Mouse (Mus musculus) heart, embryonic 14.5 days (tissue): ENCODE measurements around the gene Pdgfc. TPM values are rescaled to one million over a fixed set of nuclear protein-coding genes. Genes with fewer than 3 reads are reported as not detected.
"Not testable (repeated sequence)": the region's sequence is repeated elsewhere in the genome, so short reads cannot be mapped to it uniquely, and the experiment has no call there.

ENCODE experiments used
- ATAC-seq: fragments of 200-750 bp; cut with Nextera tagmentation; 2 replicates; pipeline ENCODE4 v1.8.0; 2017; ENCODE audit warnings: low read depth, moderate TSS enrichment; ENCODE audit not compliant: insufficient number of reproducible peaks, insufficient read depth, low FRiP score
- H3K27ac ChIP-seq, 2 experiments: fragments of 200-500 bp in 1 of 2; fragments of 300-500 bp in 1 of 2; sonication (generic) in 1 of 2; replicated peaks in 1 of 2; 2 replicates each; pipeline ENCODE4 v1.5.1; 2012 to 2014; ENCODE audit warnings: low read depth in 2 of 2, low read length in 2 of 2, control low read depth in 1 of 2, mild to moderate bottlenecking in 1 of 2, mixed read lengths in 1 of 2; ENCODE audit not compliant: control insufficient read depth in 1 of 2, insufficient read depth in 1 of 2
- H3K27me3 ChIP-seq: fragments of 300-500 bp; sonication (generic); 2 replicates; pipeline ENCODE4 v1.6.1; 2014; ENCODE audit warnings: mild to moderate bottlenecking, low read length, control low read depth; ENCODE audit not compliant: control insufficient read depth, insufficient read depth
- H3K36me3 ChIP-seq: fragments of 300-500 bp; sonication (generic); 2 replicates; pipeline ENCODE4 v1.6.1; 2014; ENCODE audit warnings: mild to moderate bottlenecking, control low read depth, low read length, mixed read lengths; ENCODE audit not compliant: control insufficient read depth, insufficient read depth
- H3K4me1 ChIP-seq, 2 experiments: fragments of 200-500 bp in 1 of 2; fragments of 300-500 bp in 1 of 2; sonication (generic) in 1 of 2; 2 replicates each; pipeline ENCODE4 v1.6.1; 2012 to 2014; ENCODE audit warnings: low read length in 2 of 2, control low read depth in 1 of 2, mixed read lengths in 1 of 2; ENCODE audit not compliant: control insufficient read depth in 2 of 2, insufficient read depth in 2 of 2
- H3K4me2 ChIP-seq: fragments of 300-500 bp; sonication (generic); 2 replicates; pipeline ENCODE4 v1.6.1; 2014; ENCODE audit warnings: mild to moderate bottlenecking, low read length
- H3K4me3 ChIP-seq, 2 experiments: fragments of 200-500 bp in 1 of 2; fragments of 300-500 bp in 1 of 2; sonication (generic) in 1 of 2; 2 replicates each; pipeline ENCODE4 v1.5.1; 2012 to 2014; ENCODE audit warnings: low read length in 2 of 2, mild to moderate bottlenecking in 2 of 2, control low read depth in 1 of 2, low read depth in 1 of 2, moderate library complexity in 1 of 2; ENCODE audit not compliant: control insufficient read depth in 1 of 2, insufficient read depth in 1 of 2
- H3K9ac ChIP-seq: fragments of 300-500 bp; sonication (generic); 2 replicates; pipeline ENCODE4 v1.6.1; 2014; ENCODE audit warnings: mild to moderate bottlenecking, low read length
- H3K9me3 ChIP-seq: fragments of 300-500 bp; sonication (generic); 2 replicates; pipeline ENCODE4 v1.6.1; 2016; ENCODE audit warnings: low read length, control low read depth; ENCODE audit not compliant: control insufficient read depth
- WGBS: fragments of 180-500 bp; shearing (Covaris S2); extraction: QIAGEN DNeasy Blood & Tissue Kit; methylation state at CpG from one replicate; pipeline ENCODE4 v1.1.7; 2014; 5-methylcytosine and 5-hydroxymethylcytosine counted together
- polyA plus RNA-seq: library from polyadenylated mRNA; unstranded; fragments of >200 nt; fragmentation: Nextera tagmentation; extraction: Ambion mirVana; gene quantifications from 2 replicates; pipeline ENCODE4 v1.2.1, GENCODE M21; 2014

Pdgfc gene
- polyA plus RNA-seq, 1 experiment from 2014 or later = 4.1 TPM

DNA sequence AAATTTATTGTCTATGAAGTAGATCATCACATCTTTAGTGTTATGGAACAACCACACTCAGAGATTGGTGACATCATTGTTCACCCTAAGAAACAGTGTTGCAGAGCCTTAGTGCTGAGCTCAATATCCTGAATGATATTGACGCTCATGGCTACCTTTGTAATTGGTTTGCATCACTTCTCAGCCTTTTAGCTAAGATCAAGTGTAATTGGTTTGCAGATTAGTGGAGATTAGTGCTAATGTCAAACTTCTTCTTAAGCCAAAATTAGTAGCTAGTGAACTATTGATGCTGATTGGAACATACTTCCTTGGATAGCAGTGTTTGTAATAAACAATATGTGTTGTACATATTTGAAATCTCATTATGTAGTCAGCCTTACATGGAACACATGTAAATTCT lies 85.5 kb downstream of the Pdgfc start:
- Histone ChIP-seq H3K4me1 (peaks cover 2 to 3% of the 10 kb centered on the region in 2 experiments; a peak in 3 of 4 replicates), H3K4me3 (no peak overlapping the region), H3K27ac (no peak overlapping the region), H3K9me3 (no peaks in the 10 kb centered on the region), H3K27me3 (no peaks in the 10 kb centered on the region), H3K36me3 (no peaks in the 10 kb centered on the region), H3K4me2 (no peak overlapping the region), H3K9ac (no peak overlapping the region)
- 85% methylated on average over 1 of the region's 1 CpGs for WGBS
- no peak for ATAC-seq

DNA sequence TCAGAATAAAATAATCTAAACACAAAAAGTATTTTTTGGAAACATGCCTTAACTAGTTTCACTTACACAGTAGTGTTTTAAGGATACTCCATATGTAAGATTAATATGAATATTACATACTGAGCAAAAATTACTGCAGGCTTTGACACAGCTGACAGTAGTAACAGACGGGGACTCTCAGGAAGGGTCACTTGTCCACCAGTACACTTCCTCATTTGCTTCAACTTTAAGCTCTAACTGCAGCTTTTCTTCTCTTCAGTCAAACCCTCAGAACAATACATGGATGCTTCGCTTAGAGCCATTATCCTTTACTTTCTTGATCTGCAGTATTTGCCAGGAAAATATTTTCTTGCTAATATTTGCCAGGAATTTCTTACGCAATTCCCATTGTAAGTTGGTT lies 87.2 kb downstream of the Pdgfc start:
- H3K4me2 ChIP-seq = no peak overlapping the region
- WGBS = 79% methylated on average over 3 of the region's 3 CpGs
- no peak for ATAC-seq

DNA sequence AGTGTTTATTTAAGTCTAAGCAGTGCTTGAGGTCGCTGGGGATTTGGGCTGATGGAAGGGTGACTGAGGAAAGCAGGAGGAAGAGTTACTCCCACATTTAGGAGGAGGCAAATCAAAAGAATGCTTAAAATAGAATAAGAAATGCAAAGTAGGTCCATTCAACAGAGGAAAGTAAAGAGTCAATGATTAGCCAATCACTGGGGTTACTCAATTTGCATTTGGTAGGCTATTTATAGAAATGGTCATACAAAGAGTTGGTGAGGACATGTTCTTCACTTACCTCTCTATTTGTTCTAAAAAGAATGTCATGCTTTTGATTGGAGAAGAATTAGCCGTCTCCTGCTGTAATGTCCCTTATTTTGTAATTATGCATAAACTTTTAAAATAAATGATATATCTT lies 90.8 kb downstream of the Pdgfc start:
- Histone ChIP-seq H3K9me3 (no peaks in the 10 kb centered on the region), H3K27me3 (no peaks in the 10 kb centered on the region), H3K27ac (no peak overlapping the region; a peak in 2 of 4 replicates), H3K36me3 (no peaks in the 10 kb centered on the region), H3K9ac (no peak overlapping the region), H3K4me1 (peaks cover 4 to 6% of the 10 kb centered on the region in 2 experiments; a peak in 3 of 4 replicates), H3K4me2 (no peak overlapping the region), H3K4me3 (no peak overlapping the region)
- 42% methylated on average over 2 of the region's 2 CpGs for WGBS
- ATAC-seq = no peak

More for the DNA sequence above, 87.2 kb downstream of the Pdgfc start:
- H3K9me3 ChIP-seq = no peaks in the 10 kb centered on the region
- H3K4me1 ChIP-seq = peaks cover 4 to 6% of the 10 kb centered on the region in 2 experiments; a peak in 3 of 4 replicates
- no peaks in the 10 kb centered on the region for H3K36me3 ChIP-seq
- H3K4me3 ChIP-seq = no peak overlapping the region
- no peak overlapping the region for H3K27ac ChIP-seq
- H3K9ac ChIP-seq = no peak overlapping the region
- H3K27me3 ChIP-seq = no peaks in the 10 kb centered on the region

DNA sequence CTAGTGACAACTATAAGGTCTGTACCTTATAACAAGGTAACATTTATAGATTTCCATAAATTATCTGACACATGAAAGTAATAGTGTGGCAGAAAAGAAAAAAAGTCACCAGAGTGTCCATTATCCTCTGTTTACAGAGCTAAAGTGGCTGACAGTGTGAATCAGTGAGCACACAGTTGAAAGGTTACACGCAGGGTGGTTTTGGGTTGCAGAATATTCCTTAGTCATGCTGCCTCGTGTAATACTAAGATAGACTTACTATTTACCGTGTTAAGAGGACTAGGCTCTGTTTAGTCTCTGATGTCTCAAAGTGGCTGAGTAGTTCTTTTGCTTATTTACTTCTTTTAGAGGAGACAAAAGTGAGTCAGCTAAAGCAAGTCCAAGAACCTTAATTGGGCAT lies 100.8 kb downstream of the Pdgfc start:
- no peak overlapping the region for H3K4me2 ChIP-seq
- no peaks in the 10 kb centered on the region for H3K4me1 ChIP-seq
- H3K27ac ChIP-seq = no peak overlapping the region
- no peak overlapping the region for H3K4me3 ChIP-seq
- no peaks in the 10 kb centered on the region for H3K36me3 ChIP-seq
- no peak overlapping the region for H3K9ac ChIP-seq
- H3K27me3 ChIP-seq = no peaks in the 10 kb centered on the region
- ATAC-seq = no peak
- 74% methylated on average over 3 of the region's 3 CpGs for WGBS
- H3K9me3 ChIP-seq = no peaks in the 10 kb centered on the region

DNA sequence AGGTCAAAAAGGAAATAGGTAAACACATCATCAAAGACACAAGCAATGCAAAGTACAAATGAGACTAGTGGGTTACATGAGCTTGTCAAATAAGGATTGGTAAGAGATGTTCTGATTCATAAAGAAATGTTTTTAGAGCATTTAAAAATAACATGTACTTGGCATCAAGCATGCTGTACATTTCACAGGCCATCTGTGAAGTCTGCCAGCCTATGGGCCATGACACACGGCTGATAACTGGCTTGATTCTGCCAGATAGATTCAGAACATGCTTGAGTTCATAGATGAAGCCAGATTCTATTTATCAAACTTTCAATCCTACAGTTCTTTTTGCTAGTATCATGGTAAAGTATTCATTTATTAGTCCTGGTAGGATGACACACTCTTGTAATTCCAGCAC lies 101.8 kb downstream of the Pdgfc start:
- not testable (repeated sequence) for H3K4me1 ChIP-seq, H3K27me3 ChIP-seq, H3K27ac ChIP-seq, H3K9ac ChIP-seq, H3K9me3 ChIP-seq, H3K36me3 ChIP-seq, H3K4me3 ChIP-seq, H3K4me2 ChIP-seq, ATAC-seq
- WGBS = 77% methylated on average over 1 of the region's 1 CpGs

DNA sequence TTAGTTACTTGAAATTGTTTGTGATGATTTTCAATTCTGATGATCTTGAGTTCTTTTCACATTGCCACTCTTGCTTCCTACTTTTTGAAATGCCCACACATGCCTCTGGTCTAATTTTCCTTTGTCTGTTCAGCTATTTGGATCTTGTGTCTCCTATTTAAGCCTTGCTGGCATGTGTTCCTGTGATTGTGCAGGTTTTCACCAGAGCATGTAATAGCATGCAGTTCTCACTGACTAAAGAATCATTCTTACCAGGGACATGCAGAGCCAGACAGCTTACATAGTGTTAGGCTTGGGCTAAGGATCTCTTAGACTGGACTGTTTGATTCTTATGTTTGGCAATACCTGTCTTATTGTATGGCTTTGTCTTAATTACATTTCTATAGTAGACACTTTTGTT lies 107.5 kb downstream of the Pdgfc start:
- Histone ChIP-seq H3K9ac (no peak overlapping the region), H3K27me3 (no peaks in the 10 kb centered on the region), H3K27ac (no peak overlapping the region), H3K4me2 (no peak overlapping the region), H3K4me3 (no peak overlapping the region), H3K4me1 (no peaks in the 10 kb centered on the region), H3K9me3 (no peaks in the 10 kb centered on the region), H3K36me3 (no peaks in the 10 kb centered on the region)
- ATAC-seq = no peak

DNA sequence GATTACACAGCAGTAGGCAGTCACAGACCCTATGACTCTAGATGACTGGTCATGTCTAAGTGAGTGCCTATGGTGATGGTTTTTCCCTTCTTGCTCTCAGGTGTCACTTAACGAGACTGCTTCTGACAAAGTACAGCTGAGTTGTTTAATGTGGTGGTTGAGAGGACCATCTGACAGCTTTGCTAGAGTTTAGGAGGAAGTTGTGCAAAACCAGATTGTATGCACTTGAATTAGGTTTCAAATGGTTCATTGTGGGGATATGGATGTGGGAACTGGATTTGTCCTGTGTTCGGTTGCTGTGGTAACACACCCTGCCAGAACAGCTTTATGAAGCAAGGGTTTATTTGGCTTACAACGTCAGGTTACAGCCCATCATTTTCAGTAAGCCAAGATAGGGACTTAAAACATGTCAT lies 112.9 kb downstream of the Pdgfc start:
- Histone ChIP-seq H3K4me2 (no peak overlapping the region), H3K36me3 (no peaks in the 10 kb centered on the region), H3K27me3 (no peaks in the 10 kb centered on the region), H3K4me3 (no peak overlapping the region), H3K9ac (no peak overlapping the region), H3K4me1 (no peaks in the 10 kb centered on the region), H3K9me3 (no peaks in the 10 kb centered on the region), H3K27ac (no peak overlapping the region)
- 66% methylated on average over 3 of the region's 3 CpGs for WGBS
- ATAC-seq = no peak

DNA sequence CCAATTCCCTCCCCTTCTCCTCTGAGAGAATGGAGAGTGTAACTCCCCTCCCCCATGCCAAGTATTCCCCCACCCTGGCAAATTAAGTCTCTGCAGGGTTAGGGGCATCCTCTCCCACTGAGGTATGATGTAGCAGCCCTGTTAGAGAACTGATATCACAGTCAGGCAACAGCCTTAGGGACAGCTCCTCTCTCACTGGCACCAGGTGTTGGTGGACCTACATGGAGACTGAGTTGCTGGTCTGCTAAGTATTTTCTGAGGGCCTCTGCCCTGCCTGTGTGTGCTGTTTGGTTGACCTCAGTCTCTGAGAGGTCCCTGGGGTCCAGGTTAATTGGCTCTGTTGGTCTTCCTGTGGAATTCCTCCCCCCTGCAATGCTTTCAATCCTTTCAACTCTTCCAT lies 114.0 kb downstream of the Pdgfc start:
- no peaks in the 10 kb centered on the region for H3K9me3 ChIP-seq
- no peaks in the 10 kb centered on the region for H3K4me1 ChIP-seq
- H3K27me3 ChIP-seq = no peaks in the 10 kb centered on the region
- ATAC-seq = no peak
- H3K4me2 ChIP-seq = no peak overlapping the region
- no peaks in the 10 kb centered on the region for H3K36me3 ChIP-seq
- no peak overlapping the region for H3K4me3 ChIP-seq
- no peak overlapping the region for H3K27ac ChIP-seq
- H3K9ac ChIP-seq = no peak overlapping the region
